Comparison of ENCODE assay signal across 7 mouse cellular contexts in the genomic region with DNA sequence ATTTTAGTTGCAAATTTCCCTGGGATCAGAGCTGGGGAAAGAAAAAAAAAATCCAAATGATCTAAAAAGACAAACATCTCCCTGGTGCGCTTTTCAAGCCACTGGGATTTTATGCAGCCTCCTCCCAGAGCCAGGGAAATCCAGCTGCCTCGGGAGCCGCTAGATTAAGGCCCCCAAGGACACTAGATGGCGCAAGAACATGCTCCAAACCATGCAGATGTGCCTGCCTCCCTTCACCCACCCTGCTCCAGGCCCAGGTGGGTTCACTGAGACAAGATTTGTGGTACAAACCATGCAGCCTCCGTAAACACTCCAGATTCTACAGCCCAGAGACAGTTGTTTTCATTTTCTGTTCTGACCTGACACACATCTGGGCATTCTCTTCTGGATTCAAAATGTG.
A peak's percentile ranks its signal among the peaks of the same experiment; 100 is the strongest.
DNase-seq lines count a peak whose midpoint lies in the region; ATAC-seq and TF ChIP-seq lines count a peak whose summit lies in the region.

No protein-coding gene starts in this region.

- no peaks in the 10 kb centered on the region for H3K36me3 ChIP-seq in ES-Bruce4 (ENCODE audit: control insufficient read depth, insufficient read depth, low read length, poor library complexity, severe bottlenecking)
- H3K36me3 ChIP-seq in forebrain, embryonic 12.5 days (replicated peaks) = no peaks in the 10 kb centered on the region
- H3K36me3 ChIP-seq in small intestine, adult 2 months (ENCODE audit: control insufficient read depth, insufficient read depth, low read length) = no peaks in the 10 kb centered on the region

- no peak overlapping the region for H3K27ac ChIP-seq in ES-Bruce4 (ENCODE audit: insufficient read depth, low read length)
- H3K27ac ChIP-seq in forebrain, embryonic 12.5 days = no peak overlapping the region
- H3K27ac ChIP-seq in small intestine, adult 2 months (ENCODE audit: insufficient read depth, low read depth, low read length) = no peak overlapping the region

- H3K9ac ChIP-seq in ES-Bruce4 (ENCODE audit: low read depth, poor library complexity, severe bottlenecking) = no peak overlapping the region
- no peak overlapping the region for H3K9ac ChIP-seq in forebrain, embryonic 12.5 days

- DNase-seq in adipocyte (ENCODE audit: low spot score) = peak; percentile 66
- DNase-seq in heart, postnatal 4 days = peak; percentile 73
- peak; percentile 73 for DNase-seq in layer of hippocampus, adult 9-11 months
- DNase-seq in mesoderm, embryonic 11.5 days (ENCODE audit: low read depth, low spot score) = peak; percentile 54

- TF ChIP-seq CTCF in ES-Bruce4 (IDR thresholded peaks at IDR 0.05; ENCODE audit: low read depth, low read length) = peak; percentile 83
- peak; percentile 60; the same call in 1 of the 2 replicates for TF ChIP-seq CTCF in small intestine, adult 2 months (IDR thresholded peaks at IDR 0.05; ENCODE audit: extremely low read depth, insufficient read length, insufficient replicate concordance, low read depth, low read length)

- no peak for TF ChIP-seq POLR2A in ES-Bruce4 (IDR thresholded peaks at IDR 0.05; ENCODE audit: insufficient read depth, low read length)
- no peak for TF ChIP-seq POLR2A in small intestine, adult 2 months (IDR thresholded peaks at IDR 0.05; ENCODE audit: low read depth, low read length)

- H3K27me3 ChIP-seq in ES-Bruce4 (ENCODE audit: control insufficient read depth, insufficient read depth, low read length, poor library complexity, severe bottlenecking) = no peaks in the 10 kb centered on the region
- H3K27me3 ChIP-seq in forebrain, embryonic 12.5 days = no peaks in the 10 kb centered on the region
- no peaks in the 10 kb centered on the region for H3K27me3 ChIP-seq in small intestine, adult 2 months (ENCODE audit: control insufficient read depth, insufficient read depth, low read length)

- 21% methylated on average over 5 of the region's 5 CpGs for WGBS in forebrain, embryonic 12.5 days
- 26% methylated on average over 5 of the region's 5 CpGs for WGBS in small intestine, adult 2 months

- H3K4me3 ChIP-seq in ES-Bruce4 (ENCODE audit: low read depth, low read length) = no peak overlapping the region
- no peak overlapping the region for H3K4me3 ChIP-seq in forebrain, embryonic 12.5 days (replicated peaks)
- H3K4me3 ChIP-seq in small intestine, adult 2 months (ENCODE audit: low read depth, low read length) = no peak overlapping the region

- peaks cover 6% of the 10 kb centered on the region for H3K4me1 ChIP-seq in ES-Bruce4 (ENCODE audit: control insufficient read depth, insufficient read depth, low read length)
- peaks cover 60% of the 10 kb centered on the region for H3K4me1 ChIP-seq in forebrain, embryonic 12.5 days
- no peaks in the 10 kb centered on the region for H3K4me1 ChIP-seq in small intestine, adult 2 months (ENCODE audit: control insufficient read depth, insufficient read depth, insufficient read length, low read length)

- H3K4me2 ChIP-seq in forebrain, embryonic 12.5 days = no peak overlapping the region

- peak; percentile 49; the same call in 1 of the 2 replicates for ATAC-seq in forebrain, embryonic 12.5 days (ENCODE audit: low FRiP score)

- H3K9me3 ChIP-seq in ES-Bruce4 (replicated peaks; ENCODE audit: control insufficient read depth, insufficient read depth, low read length, poor library complexity, severe bottlenecking) = no peaks in the 10 kb centered on the region
- no peaks in the 10 kb centered on the region for H3K9me3 ChIP-seq in forebrain, embryonic 12.5 days

- no peak for TF ChIP-seq EP300 in ES-Bruce4 (IDR thresholded peaks at IDR 0.05; ENCODE audit: insufficient read depth, low read depth, low read length)
